Mouse (Mus musculus) intestine, embryonic 15.5 days (tissue): ENCODE data around the gene Atp8a2. TPM values are rescaled to one million over a fixed set of nuclear protein-coding genes. Genes with fewer than 3 reads are reported as not detected.

Experiments used
- ATAC-seq: fragments of 200-750 bp; cut with Nextera tagmentation; 2 replicates; pipeline ENCODE4 v1.8.0; 2017; ENCODE audit warnings: moderate TSS enrichment, moderate library complexity
- H3K27ac ChIP-seq: fragments of 300-500 bp; sonication (generic); 2 replicates; pipeline ENCODE4 v1.5.1; 2015; ENCODE audit warnings: mild to moderate bottlenecking, inconsistent platforms
- H3K27me3 ChIP-seq: fragments of 300-500 bp; sonication (generic); replicated peaks from 2 replicates; pipeline ENCODE4 v1.6.1; 2015; ENCODE audit warnings: inconsistent platforms
- H3K36me3 ChIP-seq: fragments of 300-500 bp; sonication (generic); 2 replicates; pipeline ENCODE4 v1.6.1; 2015; ENCODE audit warnings: inconsistent platforms
- H3K4me1 ChIP-seq: fragments of 300-500 bp; sonication (generic); replicated peaks from 2 replicates; pipeline ENCODE4 v1.6.1; 2015; ENCODE audit warnings: inconsistent platforms
- H3K4me2 ChIP-seq: fragments of 300-500 bp; sonication (generic); replicated peaks from 2 replicates; pipeline ENCODE4 v1.6.1; 2015; ENCODE audit warnings: mild to moderate bottlenecking, inconsistent platforms
- H3K4me3 ChIP-seq: fragments of 300-500 bp; sonication (generic); replicated peaks from 2 replicates; pipeline ENCODE4 v1.5.1; 2015; ENCODE audit warnings: inconsistent platforms
- H3K9ac ChIP-seq: fragments of 300-500 bp; sonication (generic); 2 replicates; pipeline ENCODE4 v1.6.1; 2015; ENCODE audit warnings: inconsistent platforms
- H3K9me3 ChIP-seq: fragments of 300-500 bp; sonication (generic); 2 replicates; pipeline ENCODE4 v1.6.1; 2016; ENCODE audit warnings: inconsistent platforms
- WGBS: fragments of 180-500 bp; shearing (Covaris S2); methylation state at CpG from one replicate; pipeline ENCODE4 v1.1.7; 2015; 5-methylcytosine and 5-hydroxymethylcytosine counted together
- polyA plus RNA-seq: library from polyadenylated mRNA; unstranded; fragments of >200 nt; fragmentation: Nextera tagmentation; extraction: Ambion mirVana; gene quantifications from 2 replicates; pipeline ENCODE4 v1.2.1, GENCODE M21; 2015

Atp8a2 gene
- polyA plus RNA-seq, 1 experiment from 2014 or later, result 7.0 TPM

DNA sequence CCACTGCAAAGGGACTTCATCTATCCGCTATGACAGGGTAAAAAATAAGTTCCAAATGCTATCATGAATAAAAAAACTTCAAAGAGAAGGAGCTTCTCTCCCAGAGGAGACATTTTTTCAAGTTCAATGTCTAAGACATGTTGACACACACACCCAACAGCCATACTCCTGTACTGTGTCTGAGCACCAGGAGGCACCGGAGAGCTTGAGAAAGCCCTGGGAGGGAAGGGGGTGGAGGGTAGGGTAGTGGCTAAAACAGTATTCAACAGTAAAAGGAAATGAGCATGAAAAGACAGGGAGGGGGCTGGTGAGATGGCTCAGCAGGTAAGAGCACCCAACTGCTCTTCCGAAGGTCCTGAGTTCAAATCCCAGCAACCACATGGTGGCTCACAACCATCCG, 58.6 kb downstream of the Atp8a2 start:
- Histone ChIP-seq H3K4me3 (no peak overlapping the region), H3K4me1 (no peaks in the 10 kb centered on the region), H3K4me2 (no peak overlapping the region), H3K36me3 (no peaks in the 10 kb centered on the region), H3K27ac (no peak overlapping the region), H3K9ac (no peak overlapping the region), H3K27me3 (no peaks in the 10 kb centered on the region), H3K9me3 (no peaks in the 10 kb centered on the region)
- 94% methylated on average over 4 of the region's 4 CpGs for WGBS
- peak; percentile 56; the same call in 1 of the 2 replicates for ATAC-seq

- Histone ChIP-seq H3K27me3 (no peaks in the 10 kb centered on the region), H3K36me3 (no peaks in the 10 kb centered on the region), H3K9me3 (no peaks in the 10 kb centered on the region), H3K4me3 (no peak overlapping the region), H3K4me2 (no peak overlapping the region), H3K9ac (no peak overlapping the region), H3K4me1 (no peaks in the 10 kb centered on the region), H3K27ac (no peak overlapping the region)
- WGBS, result 72% methylated on average over 6 of the region's 6 CpGs
- ATAC-seq, result no peak
These were observed 59.2 kb downstream of the Atp8a2 start for GRCm38 (mm10) chr14:60137812-60138211.

- Histone ChIP-seq H3K27me3 (no peaks in the 10 kb centered on the region), H3K9ac (no peak overlapping the region), H3K9me3 (no peaks in the 10 kb centered on the region), H3K4me1 (no peaks in the 10 kb centered on the region), H3K36me3 (no peaks in the 10 kb centered on the region), H3K4me3 (no peak overlapping the region), H3K4me2 (no peak overlapping the region), H3K27ac (no peak overlapping the region)
- 82% methylated on average over 4 of the region's 4 CpGs for WGBS
- no peak for ATAC-seq
These were observed 61.2 kb downstream of the Atp8a2 start for GRCm38 (mm10) chr14:60135801-60136200.

DNA sequence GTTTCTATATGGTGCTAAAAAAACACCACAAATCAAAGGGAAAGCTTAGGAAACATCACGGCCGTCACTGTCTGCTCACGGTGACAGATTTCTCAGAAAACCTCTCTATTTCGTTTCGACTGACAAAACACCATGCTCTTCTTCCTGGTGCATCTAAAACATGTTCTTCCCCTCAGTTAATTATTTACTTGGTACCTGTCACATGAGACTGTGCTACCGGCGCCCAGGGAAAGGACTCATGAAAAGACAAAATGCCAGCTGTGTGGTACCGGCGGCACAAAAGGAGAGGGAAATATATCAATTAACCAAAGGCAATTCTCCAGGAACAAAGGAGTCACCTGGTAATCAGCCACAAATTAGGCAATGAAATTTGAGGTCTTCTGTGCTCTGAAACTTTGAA, 62.3 kb downstream of the Atp8a2 start:
- H3K4me2 ChIP-seq, result peak overlapping the region; percentile 26
- no peak overlapping the region for H3K27ac ChIP-seq
- no peaks in the 10 kb centered on the region for H3K4me1 ChIP-seq
- H3K27me3 ChIP-seq, result no peaks in the 10 kb centered on the region
- 60% methylated on average over 9 of the region's 9 CpGs for WGBS
- H3K9ac ChIP-seq, result no peak overlapping the region
- peak; percentile 69; the same call in 1 of the 2 replicates for ATAC-seq
- H3K4me3 ChIP-seq, result no peak overlapping the region
- no peaks in the 10 kb centered on the region for H3K9me3 ChIP-seq
- no peaks in the 10 kb centered on the region for H3K36me3 ChIP-seq

DNA sequence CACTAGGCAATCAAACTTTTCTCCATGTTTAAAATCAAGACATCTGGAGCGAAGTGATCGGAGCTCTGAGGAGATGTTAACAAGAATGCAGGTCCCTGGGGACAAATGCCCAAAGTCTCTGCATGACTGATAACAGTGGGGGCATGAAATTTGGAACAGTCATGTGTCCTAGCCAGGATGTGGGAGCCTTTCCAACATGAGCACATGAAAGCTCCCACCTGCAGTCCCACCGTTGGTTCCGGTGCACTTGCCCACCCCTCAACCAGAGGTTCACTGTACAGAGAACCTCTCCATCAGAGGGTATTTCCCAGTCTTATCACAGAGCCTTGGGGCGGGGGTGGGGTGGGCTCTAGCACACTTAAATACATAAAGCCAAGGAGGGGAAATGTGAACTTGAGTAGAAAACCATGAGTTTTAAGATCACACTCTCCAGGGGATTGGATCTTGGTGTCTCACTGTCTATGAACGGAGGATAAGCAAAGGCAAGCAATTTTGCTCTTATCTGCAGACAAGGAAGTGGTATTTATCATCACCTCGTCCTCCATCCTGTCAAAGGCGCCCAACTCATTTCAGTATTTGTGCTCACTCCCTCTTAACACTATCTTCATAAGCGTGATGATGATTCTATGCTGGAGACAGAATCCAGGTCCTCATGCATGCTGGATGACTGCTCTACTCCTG, 65.6 kb downstream of the Atp8a2 start:
- no peaks in the 10 kb centered on the region for H3K36me3 ChIP-seq
- WGBS, result 82% methylated on average over 9 of the region's 9 CpGs
- ATAC-seq, result no peak
- H3K9me3 ChIP-seq, result no peaks in the 10 kb centered on the region
- H3K4me1 ChIP-seq, result no peaks in the 10 kb centered on the region
- H3K4me3 ChIP-seq, result no peak overlapping the region
- H3K9ac ChIP-seq, result no peak overlapping the region
- H3K4me2 ChIP-seq, result no peak overlapping the region
- no peaks in the 10 kb centered on the region for H3K27me3 ChIP-seq
- H3K27ac ChIP-seq, result no peak overlapping the region

DNA sequence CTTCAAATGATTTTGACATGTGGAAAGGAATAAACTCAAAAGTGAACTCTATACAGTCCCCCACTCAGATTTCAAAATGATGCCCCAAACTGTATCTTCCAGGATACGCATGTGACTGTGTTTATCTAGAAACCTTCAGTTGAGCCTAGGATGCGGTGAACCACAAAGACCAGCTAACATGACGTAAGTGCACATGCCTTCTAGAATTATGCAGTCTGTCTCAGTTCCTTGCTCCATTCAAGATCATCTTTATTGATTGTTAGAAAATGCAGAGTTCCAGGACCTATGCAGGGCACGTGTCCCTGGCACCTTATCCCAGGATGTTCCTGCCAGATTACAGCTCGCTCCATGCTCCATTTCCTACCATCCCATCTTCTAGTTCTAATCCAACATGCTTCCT, 67.4 kb downstream of the Atp8a2 start:
- ATAC-seq, result no peak
- Histone ChIP-seq H3K27me3 (no peaks in the 10 kb centered on the region), H3K4me2 (no peak overlapping the region), H3K4me3 (no peak overlapping the region), H3K9ac (no peak overlapping the region), H3K27ac (no peak overlapping the region), H3K36me3 (no peaks in the 10 kb centered on the region), H3K4me1 (no peaks in the 10 kb centered on the region), H3K9me3 (no peaks in the 10 kb centered on the region)
- 88% methylated on average over 5 of the region's 5 CpGs for WGBS

DNA sequence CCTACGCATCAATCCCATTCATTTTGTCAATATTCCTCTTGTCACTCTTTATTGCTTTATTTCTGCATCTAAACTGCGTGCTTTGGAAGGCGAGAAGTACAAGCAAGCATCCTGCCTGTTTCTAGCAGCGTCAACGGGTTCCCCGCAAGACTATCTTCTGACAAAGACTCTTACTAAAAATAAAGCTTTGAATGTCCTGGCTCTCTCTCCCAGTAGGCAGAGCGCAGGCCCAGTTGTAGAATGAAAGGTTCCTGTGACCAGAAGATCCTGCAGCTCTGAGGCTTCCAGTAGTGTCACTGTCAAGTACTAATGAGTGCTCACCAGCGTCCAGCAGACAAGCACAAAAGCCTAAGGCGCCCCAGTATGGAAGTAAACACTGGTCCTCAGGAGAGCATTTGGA, 71.8 kb downstream of the Atp8a2 start:
- WGBS, result 85% methylated on average over 9 of the region's 9 CpGs
- Histone ChIP-seq H3K4me3 (no peak overlapping the region), H3K4me2 (no peak overlapping the region), H3K9ac (no peak overlapping the region), H3K9me3 (no peaks in the 10 kb centered on the region), H3K4me1 (no peaks in the 10 kb centered on the region), H3K27me3 (no peaks in the 10 kb centered on the region), H3K36me3 (no peaks in the 10 kb centered on the region), H3K27ac (no peak overlapping the region)
- ATAC-seq, result no peak

GRCm38 (mm10) chr14:60121572-60121971, 75.4 kb downstream of the Atp8a2 start:
- WGBS, result 52% methylated on average over 10 of the region's 10 CpGs
- Histone ChIP-seq H3K4me3 (no peak overlapping the region), H3K9me3 (no peaks in the 10 kb centered on the region), H3K27me3 (no peaks in the 10 kb centered on the region), H3K27ac (no peak overlapping the region), H3K36me3 (no peaks in the 10 kb centered on the region), H3K4me1 (0 out of 2 replicates have a peak, but pooled peaks cover under 1% of the 10 kb centered on the region), H3K9ac (no peak overlapping the region), H3K4me2 (no peak overlapping the region)
- ATAC-seq, result no peak

DNA sequence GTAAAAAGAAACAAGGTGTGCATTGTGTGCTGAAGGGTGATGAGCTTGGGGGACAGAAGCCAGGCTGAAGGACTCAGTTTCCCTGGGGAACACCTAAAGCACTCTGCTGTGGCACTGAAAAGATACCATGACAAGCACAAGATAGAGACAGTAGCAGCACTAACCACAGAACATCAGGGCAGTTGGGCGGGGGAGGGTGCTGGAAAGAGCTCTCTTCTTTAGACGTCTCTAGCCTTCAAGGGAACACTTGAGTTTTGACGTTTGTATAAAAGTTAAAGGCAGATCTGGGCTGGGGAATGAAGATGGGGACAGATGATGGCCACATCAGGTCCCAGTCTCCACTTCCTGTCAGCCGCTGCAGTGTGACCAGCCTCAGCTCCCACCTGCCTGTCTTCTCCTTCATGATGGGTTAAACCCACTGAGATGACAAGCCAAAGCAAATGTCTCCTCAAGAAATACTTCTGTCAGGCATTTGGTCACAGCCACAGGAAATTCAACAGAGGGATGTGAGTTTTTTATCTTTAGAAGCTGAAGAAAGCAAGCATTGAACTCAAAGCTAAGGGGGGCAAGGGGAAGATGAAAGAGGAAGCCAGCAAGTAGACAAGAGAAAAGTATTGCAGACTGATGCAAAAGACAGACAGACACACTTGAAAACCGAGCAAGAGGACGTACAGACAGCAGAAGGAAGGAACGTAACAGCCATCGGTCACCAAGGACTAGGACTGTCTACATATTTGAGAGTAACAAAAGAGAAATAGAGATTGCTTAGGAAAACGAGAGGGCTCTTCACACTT, 79.0 kb downstream of the Atp8a2 start:
- no peaks in the 10 kb centered on the region for H3K9me3 ChIP-seq
- ATAC-seq, result no peak
- H3K36me3 ChIP-seq, result no peaks in the 10 kb centered on the region
- H3K4me2 ChIP-seq, result no peak overlapping the region
- H3K27me3 ChIP-seq, result no peaks in the 10 kb centered on the region
- WGBS, result 78% methylated on average over 9 of the region's 9 CpGs
- no peak overlapping the region for H3K9ac ChIP-seq
- H3K27ac ChIP-seq, result no peak overlapping the region
- no peak overlapping the region for H3K4me3 ChIP-seq
- 0 out of 2 replicates have a peak, but pooled peaks cover 3% of the 10 kb centered on the region for H3K4me1 ChIP-seq

DNA sequence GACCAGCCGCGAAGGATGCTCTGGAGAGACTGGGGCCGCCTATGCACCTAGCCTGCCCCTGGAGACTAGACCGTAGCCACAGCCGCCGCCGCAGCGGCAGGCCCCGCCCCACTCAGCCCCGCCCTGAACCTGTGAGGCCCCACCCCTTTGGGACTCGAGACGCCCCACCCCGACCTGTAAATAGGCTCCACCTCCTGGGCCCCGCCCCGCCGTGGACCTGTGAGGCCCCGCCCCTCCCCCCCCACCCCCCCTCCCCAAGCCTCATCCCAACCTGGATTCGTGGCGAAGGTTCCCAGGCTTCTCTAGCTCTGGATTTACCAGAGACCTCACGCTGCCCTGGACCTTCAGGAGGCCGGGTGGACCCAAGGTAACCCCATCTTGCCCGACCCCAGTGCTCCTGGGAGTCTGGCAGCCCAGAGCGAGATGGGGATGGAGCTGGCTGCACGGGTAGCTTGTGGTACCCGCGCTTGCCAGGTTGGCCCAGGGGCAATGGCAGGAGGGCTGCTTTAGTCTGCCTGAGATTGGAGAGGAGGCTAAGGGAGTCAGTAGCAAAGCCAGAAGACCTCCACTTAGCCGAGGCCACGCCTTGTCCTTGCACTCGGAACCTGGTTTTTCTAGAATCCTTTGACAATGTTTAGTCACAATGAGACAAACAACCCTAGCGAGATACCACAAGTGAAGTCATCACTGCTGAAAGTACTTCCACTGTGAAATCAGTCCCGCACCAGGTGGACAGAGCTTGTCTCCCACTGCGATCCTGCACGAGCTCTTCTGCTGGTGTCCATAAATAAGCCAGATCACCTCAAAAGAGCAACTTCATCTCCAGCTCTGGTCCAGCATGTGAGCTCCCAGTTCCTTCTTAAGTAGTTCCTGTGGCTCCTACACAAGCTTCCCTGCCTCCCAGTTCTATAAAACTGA, 109.9 kb downstream of the Atp8a2 start:
- ATAC-seq, result peak; percentile 97
- H3K9ac ChIP-seq, result no peak overlapping the region
- no peaks in the 10 kb centered on the region for H3K36me3 ChIP-seq
- no peak overlapping the region for H3K27ac ChIP-seq
- H3K27me3 ChIP-seq, result 0 out of 2 replicates have a peak, but pooled peaks cover 2% of the 10 kb centered on the region
- H3K4me3 ChIP-seq, result peak overlapping the region; percentile 43
- H3K9me3 ChIP-seq, result no peaks in the 10 kb centered on the region
- WGBS, result 9% methylated on average over 31 of the region's 33 CpGs
- peaks cover 10% of the 10 kb centered on the region for H3K4me1 ChIP-seq
- peak overlapping the region; percentile 88 for H3K4me2 ChIP-seq

DNA sequence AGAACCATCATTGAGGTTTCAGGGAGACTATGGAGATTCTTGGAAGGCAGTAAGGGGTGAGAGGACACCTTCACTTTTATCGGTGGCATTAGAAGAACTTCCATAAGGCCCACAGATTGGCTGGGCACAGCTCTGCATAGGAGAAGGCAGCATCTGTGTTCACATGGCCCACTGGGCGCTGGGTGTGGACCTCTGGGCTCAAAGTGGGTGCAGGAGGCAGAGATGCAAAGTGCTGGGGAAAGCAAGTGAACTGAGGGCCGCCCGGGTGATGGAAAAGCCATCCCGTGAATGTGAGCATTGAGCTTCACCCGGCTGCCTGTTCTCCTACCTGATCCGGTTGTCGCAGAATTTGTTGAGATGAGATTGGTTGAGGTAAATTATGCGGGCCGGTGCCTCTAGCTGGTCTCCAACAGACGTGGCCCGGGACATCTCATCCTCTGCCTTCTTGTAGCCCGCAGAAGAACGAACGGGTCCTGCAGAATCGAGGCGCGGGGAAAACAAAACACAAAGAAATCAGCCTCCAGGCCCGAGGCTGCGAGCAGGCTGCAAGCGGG, 110.6 kb downstream of the Atp8a2 start:
- peak; percentile 24 for ATAC-seq
- Histone ChIP-seq H3K27ac (no peak overlapping the region), H3K9ac (no peak overlapping the region; the same call in 1 of the 2 replicates)

DNA sequence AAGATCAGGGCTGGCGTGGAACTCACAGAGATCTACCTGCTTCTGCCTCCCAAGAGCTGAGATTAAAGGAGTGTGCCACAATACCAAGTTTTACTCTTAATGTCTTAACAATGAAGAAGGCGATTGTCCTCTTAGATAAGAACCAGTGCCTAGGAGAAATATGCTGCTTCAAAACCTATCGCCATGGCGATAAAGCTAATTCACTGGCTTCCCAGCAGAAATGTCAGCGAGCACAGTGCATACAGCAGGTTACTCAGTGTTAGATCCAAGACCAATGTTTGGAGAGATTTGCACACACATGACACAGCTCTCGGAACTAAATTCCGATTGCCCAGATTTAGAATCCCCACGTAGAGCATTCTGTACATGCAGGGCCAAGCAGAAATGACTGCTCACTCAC, 114.2 kb downstream of the Atp8a2 start:
- H3K36me3 ChIP-seq, result no peaks in the 10 kb centered on the region
- H3K9me3 ChIP-seq, result no peaks in the 10 kb centered on the region
- no peak overlapping the region for H3K4me2 ChIP-seq
- no peak overlapping the region for H3K4me3 ChIP-seq
- 81% methylated on average over 8 of the region's 8 CpGs for WGBS
- H3K27ac ChIP-seq, result no peak overlapping the region
- peaks cover 10% of the 10 kb centered on the region for H3K4me1 ChIP-seq
- H3K27me3 ChIP-seq, result 0 out of 2 replicates have a peak, but pooled peaks cover 2% of the 10 kb centered on the region
- no peak for ATAC-seq
- no peak overlapping the region for H3K9ac ChIP-seq

More for the DNA sequence above, 110.6 kb downstream of the Atp8a2 start:
- peak overlapping the region; percentile 88 for H3K4me2 ChIP-seq
- peak overlapping the region; percentile 43 for H3K4me3 ChIP-seq
- H3K9me3 ChIP-seq, result no peaks in the 10 kb centered on the region
- H3K27me3 ChIP-seq, result 0 out of 2 replicates have a peak, but pooled peaks cover 2% of the 10 kb centered on the region
- 6% methylated on average over 21 of the region's 21 CpGs for WGBS
- H3K4me1 ChIP-seq, result peaks cover 10% of the 10 kb centered on the region
- no peaks in the 10 kb centered on the region for H3K36me3 ChIP-seq
